Mouse (Mus musculus) bone marrow, adult 2 months (tissue): Measurements from ENCODE around the gene Rab3il1.

ENCODE experiments used
- CTCF ChIP-seq: fragments of 200-500 bp; IDR thresholded peaks from 2 replicates; pipeline ENCODE4 v1.5.1; 2011; ENCODE audit warnings: low read length, control low read depth; ENCODE audit not compliant: control insufficient read depth, insufficient read depth
- POLR2A ChIP-seq: fragments of 200-500 bp; IDR thresholded peaks from 2 replicates; pipeline ENCODE4 v1.6.1; 2011; ENCODE audit warnings: low read depth, mild to moderate bottlenecking, control low read depth, low read length, borderline replicate concordance; ENCODE audit not compliant: control insufficient read depth

DNA sequence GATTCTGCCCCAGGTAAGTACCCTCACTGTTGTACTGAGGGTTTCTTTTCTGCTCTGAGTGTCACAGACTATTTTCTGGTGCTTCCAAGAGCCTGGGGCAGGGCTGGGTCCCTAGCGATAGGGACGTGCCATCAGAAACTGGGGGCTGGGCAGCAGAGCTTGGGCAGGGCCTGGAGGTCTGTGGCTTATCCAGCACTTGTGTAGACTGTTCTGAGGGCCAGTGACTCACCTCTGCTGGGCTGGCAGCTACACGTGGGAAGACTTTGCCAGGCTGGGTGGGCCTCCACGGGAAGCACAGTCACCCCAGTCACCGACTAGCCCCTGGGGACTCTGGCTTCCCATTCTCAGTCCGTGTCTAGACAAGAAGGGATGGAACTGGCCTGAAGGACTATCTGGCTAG lies 40.8 kb downstream of the Rab3il1 start:
- TF ChIP-seq CTCF, result no peak
- no peak for TF ChIP-seq POLR2A
